Mouse (Mus musculus): ENCODE measurements around the gene Spg21. TPM values are rescaled to one million over a fixed set of nuclear protein-coding genes. Genes with fewer than 3 reads are reported as not detected.

The Spg21 gene
- 16.9 and 20.8 TPM in 2 replicates for total RNA-seq (2014; fragmentation: Nextera tagmentation)
- 28.4 and 29.9 TPM in 2 replicates for total RNA-seq (2017)

DNA sequence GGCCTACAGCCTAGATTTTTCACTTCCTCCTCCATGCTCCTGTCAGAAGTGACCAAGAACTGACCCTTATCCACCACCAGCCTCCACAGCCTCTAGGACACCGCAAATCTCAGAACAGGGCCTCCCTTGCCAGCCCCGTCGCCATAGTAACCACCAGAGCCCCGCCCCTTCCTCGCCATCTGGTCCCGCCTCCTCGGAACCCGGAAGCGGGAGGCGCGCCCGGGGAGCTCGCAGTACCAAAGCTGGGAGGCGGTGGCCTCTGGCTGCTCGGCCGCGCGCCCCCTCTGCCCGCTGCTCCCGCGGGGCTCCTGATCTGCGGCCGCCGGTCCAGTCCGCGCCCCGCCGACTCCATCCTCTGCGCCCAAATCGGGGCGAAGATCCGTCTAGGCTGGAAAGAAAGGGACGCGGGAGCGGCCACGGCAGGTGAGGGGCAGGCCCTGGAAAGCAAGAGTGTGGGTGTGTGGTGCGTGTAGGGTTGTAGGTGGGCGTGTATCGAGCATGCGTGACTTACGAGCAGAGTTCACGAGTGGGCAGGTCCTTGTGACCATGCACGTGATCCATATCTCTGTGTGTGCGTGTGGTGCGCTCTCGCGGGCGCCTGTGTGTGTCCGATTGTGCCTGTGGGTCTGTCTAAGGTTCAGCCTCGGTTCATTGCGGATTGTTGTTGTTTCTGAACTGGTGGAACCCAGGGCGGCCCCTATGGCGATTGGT lies at the start of gene Spg21:
Spg21 (plus strand) TSS at position 216 of the 711 bp plus-strand sequence.
- peak; percentile 94 for ATAC-seq (replicated peaks; ENCODE audit: low FRiP score, low TSS enrichment, poor library complexity, severe bottlenecking)

DNA sequence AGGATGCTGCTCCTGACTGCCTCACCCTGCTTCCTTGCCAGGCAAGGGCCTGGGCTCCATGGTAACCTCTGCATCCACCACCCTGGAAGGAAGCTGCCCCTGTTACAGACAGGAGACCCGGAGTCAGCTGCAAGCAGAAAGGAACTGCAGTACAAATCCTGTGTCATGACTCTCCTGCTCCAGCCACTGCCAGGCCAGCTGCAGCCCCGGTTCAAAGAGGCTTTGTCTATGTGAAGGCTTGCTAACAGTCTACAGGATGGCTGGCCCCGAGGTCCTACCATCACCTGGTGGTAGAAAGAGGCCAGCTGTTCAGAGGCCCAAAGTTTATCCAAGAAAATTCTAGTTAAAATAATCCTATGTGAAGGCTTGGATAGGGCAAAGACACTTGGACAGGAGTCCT lies 49.4 kb upstream of the Spg21 start:
- ATAC-seq (replicated peaks; ENCODE audit: low FRiP score, low TSS enrichment, poor library complexity, severe bottlenecking) = no peak

DNA sequence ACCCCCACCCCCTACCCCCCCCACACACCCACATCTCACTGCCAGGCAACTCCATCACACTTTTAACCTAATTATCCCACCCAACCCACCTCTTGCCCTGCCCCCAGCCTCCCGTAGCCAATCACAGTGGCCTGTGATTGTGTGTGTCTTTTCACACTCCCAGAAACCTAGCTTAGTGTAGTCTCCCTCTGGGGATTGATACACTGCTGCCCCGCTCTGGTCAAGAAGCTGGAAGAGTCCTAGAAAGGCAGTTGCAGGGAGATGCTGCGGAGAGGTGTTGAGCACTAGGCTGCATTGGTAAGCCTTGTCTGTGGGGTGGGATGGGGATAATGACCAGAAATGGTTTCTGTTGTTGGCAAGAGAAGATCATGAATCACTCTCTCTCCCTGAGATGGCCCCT lies 43.0 kb upstream of the Spg21 start:
- ATAC-seq (replicated peaks; ENCODE audit: low FRiP score, low TSS enrichment, poor library complexity, severe bottlenecking) = no peak

DNA sequence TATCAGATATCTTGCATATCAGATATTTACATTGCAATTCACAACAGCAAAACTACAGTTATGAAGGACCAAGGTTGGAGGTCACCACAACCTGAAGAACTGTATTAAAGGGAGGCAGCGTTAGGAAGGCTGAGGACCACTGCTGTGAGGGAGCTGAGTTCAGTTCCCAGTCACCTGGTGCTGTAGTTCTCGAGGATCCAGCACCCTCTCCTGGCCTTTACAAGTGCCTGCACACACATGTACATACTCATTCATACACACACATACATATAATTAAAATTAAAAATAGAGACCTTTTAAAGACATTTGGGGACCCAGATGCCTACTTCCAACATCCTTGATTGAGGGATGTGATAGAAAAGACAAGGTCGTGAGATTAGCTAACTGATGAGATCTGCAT lies 41.1 kb upstream of the Spg21 start:
- no peak for ATAC-seq (replicated peaks; ENCODE audit: low FRiP score, low TSS enrichment, poor library complexity, severe bottlenecking)

DNA sequence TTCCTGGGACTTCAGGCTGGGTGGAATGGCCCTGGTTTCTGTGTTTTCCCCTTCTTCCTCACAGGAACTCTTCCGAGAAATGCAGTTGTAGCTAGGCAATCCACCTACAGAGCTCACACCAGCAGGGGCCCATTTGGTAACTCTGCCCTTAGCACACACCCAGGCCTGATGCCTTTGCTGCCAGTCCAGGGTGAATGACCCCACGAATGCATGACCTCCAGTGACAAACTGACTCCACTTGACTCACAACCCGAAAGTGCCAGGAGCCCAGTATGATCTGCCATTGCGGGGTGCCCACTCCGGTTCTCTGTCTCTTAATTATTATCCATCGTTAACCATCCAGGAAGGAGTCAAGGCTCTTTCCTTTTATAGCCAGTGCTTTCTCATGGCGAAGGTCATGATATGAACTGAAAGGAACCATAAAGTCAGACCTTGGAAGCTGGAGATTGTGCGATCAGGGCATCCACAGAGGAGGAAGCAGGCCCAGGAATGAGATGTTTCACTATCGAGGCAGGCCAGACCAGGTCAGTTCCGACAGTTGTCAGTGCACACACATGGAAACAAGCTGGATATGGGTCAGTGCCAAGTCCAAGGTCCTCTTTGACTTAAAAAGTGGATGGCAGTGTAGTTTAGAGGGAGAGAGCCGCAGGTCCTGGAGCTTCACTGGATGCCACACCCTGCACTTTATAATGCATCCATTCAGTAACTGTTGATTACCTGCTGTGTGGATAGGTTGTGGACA lies 37.8 kb upstream of the Spg21 start, which contains the start of gene Slc51b:
Slc51b (minus strand) TSS at position 196 of the 742 bp plus-strand sequence.
- no peak for ATAC-seq (replicated peaks; ENCODE audit: low FRiP score, low TSS enrichment, poor library complexity, severe bottlenecking)

DNA sequence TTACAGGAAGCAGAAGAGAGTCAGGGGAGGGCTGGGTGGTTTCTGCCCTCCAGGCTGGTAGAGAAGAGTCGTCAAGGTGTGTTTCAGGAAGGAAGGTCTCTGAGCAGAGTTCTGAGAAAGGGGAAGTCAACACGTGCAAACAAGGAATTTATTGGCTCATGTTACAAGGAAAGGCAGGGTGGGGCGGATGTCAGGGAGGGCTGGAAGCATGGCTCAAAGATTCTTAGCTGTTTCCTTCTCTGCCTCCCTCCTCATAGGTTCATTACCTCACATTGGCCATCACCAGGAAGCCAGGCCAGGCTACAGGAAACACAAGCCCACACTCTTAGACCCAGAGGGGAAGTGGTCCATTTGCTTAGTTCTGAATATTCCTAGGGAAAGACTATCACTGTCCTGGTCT lies 36.4 kb upstream of the Spg21 start:
- ATAC-seq (replicated peaks; ENCODE audit: low FRiP score, low TSS enrichment, poor library complexity, severe bottlenecking) = no peak

DNA sequence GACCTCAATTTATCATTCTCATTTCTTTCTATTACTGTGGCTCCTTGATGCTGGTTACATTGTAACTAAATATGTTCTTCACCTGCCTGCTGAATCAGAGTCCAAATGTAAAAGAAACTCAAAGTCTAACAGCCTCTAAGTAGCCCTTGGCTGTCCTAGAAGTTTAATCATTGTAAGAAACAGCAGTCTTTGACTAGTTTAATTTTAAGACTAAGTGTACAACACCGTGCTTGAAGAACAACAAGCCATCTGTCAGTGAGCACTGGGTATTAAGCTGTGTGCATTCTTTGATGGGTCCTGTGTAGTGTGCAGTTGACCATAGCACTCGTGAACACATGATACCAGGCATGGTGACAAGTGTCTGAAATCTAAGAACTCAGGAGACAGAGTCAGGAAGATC lies 33.2 kb upstream of the Spg21 start:
- ATAC-seq (replicated peaks; ENCODE audit: low FRiP score, low TSS enrichment, poor library complexity, severe bottlenecking) = no peak

DNA sequence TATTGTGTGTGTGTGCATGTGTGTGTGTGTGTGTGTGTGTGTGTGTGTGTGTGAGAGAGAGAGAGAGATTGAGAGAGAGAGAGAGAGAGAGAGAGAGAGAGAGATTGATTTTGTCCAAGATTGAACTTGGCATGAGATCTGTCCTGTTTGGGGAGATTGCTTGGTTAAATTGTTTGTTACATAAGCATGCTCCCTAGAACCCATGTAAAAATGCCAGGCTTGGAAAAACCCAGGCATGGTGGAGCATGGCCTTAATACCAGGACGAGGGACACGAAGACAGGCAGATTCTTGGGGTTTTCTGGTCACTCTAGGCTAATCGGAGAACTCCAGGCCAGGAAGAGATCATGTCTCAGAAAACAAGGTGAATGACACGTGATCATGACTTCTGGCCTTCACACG lies 32.7 kb upstream of the Spg21 start:
- no peak for ATAC-seq (replicated peaks; ENCODE audit: low FRiP score, low TSS enrichment, poor library complexity, severe bottlenecking)

DNA sequence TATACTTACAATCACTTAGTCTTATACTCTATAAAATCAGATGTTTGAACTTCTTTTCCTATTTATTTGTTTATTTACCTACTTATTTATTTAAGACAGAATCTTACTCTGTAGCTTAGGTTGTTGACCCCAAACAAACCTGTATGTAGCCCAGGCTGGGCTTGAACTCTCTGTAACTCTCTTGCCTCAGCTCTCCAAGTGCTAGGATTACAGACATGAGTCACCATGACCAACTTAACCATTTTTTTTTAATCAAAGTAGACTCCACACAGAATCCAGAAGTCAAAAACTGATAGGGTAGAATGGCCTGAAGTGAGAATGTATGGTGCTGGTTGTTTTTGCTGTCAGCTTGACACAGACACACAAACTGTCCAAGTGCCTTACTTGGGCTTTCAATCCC lies 30.3 kb upstream of the Spg21 start:
- ATAC-seq (replicated peaks; ENCODE audit: low FRiP score, low TSS enrichment, poor library complexity, severe bottlenecking) = no peak

DNA sequence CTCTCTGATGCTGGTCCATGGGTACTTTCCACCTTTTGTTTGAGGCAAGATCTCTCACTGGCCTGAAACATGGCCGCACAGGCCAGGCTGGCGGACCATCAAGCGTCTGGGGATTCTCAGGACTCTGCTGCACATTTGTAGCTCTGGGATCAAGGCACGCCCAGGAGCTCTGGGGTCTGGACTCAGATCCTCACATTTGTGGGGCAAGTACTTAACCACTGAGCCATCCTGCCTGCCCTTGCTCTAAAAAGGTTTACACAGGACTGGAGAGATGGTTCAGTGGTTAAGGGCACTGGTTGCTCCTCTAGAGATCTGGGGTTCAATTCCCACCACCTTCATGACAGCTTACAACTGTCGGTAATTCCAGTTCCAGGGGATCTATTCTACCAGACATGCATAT lies 29.8 kb upstream of the Spg21 start:
- no peak for ATAC-seq (replicated peaks; ENCODE audit: low FRiP score, low TSS enrichment, poor library complexity, severe bottlenecking)

DNA sequence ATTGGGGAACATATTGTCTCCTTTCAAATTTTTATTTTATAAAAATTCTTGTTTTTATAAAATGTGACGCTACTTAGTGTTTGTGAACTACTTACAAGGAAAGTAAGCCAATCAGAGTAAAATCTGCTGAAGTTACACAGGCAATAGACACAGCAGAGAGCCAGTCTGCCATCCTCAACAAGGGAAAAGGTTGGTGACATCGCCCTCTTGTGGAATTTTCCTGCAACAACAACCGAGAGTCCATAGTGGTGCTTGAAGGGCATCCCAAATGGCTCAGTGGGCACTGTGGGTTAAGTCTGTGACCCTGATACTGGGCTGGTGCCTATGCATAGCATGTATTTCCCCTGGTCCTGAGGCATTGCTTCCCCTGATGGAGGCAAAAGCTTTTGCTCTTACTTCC lies 28.5 kb upstream of the Spg21 start:
- peak; percentile 56 for ATAC-seq (replicated peaks; ENCODE audit: low FRiP score, low TSS enrichment, poor library complexity, severe bottlenecking)

DNA sequence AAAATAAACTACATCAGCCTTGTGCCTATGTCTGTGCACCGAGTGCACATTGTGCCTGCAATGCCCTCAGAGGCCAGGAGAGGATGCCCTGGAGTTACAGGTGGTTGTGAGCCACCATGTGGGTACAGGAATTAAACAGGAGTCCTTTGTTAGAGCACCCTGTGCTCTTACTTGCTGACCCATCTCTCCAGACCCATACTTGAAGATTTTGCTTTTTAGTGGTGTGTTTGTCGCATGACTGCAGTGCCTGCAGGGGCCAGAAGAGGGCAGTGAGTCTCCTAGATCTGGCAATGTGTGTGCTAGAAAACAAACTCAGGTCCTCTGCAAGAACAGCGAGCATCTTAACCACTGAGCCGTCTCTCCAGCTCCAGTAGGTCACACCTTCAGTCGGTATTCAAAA lies 26.6 kb upstream of the Spg21 start:
- ATAC-seq (replicated peaks; ENCODE audit: low FRiP score, low TSS enrichment, poor library complexity, severe bottlenecking) = peak; percentile 66

DNA sequence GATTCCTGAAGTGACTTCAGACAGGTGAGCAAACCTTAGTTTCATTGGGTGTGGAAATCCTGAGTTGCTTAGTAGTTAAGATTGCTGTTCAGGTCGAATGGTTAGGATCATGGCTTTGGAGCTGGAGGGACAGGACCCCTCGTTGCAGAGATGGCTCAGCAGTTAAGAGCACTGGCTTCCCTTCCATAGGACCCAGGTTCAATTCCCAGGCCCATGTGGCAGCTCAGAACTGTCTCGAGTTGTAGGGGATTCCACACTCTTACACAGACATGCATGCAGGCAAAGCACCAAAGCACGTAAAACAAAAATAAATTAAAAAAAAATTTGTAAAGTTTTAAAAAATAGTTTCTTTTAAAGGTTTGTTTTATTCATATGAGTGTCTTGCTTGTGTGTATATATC lies 25.5 kb upstream of the Spg21 start:
- no peak for ATAC-seq (replicated peaks; ENCODE audit: low FRiP score, low TSS enrichment, poor library complexity, severe bottlenecking)

DNA sequence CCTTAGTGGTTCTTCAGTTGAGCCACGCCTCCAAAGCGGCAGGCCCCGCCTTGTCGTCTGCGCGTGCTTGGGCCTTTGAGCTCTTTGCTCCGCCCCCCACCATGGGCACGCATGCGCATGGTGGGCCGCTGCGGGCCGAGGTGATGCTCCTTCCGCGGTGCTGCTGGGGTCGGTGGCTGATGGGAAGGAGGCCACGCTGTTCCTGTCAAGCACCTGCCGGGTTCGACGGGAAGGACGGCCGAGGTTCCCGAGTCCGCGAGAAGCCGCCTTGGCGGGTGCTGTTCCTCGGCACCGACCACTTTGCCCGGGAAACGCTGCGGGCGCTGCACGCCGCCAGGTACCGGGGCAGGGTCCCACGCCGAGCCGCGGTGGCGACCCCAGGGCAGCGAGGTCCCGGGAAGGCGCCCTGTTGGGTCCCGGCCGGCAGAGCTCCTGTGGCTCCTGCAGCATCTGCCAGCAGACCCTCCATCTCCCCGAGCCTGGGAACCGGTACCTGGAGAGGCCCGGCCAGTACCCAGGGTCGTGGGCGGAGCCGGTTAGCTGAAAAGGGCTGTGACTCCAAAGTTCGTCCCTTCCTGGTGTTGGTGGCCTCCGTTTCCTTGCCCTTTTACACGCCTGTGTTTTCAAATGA lies 25.0 kb upstream of the Spg21 start, which contains the start of gene Mtfmt:
Mtfmt (plus strand) TSS at position 112 of the 631 bp plus-strand sequence.
- peak; percentile 94 for ATAC-seq (replicated peaks; ENCODE audit: low FRiP score, low TSS enrichment, poor library complexity, severe bottlenecking)

DNA sequence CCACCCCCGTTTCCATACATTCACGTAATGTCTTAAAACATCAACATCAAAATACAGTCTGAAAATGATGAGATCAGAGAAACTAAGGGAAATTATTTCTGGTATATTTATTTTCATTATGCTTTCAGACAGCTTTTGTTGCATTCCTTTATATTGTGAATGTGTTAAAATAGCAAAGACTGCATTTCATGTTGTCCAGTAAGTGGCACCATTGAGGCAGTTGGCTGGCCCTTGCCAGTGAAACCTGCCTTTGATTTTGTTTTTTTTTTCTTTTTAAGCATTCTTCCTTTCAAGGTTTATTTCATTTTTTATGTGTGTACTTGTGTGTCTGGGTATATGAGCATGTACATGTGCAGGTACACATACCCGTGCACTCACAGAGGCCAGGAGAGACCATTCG lies 16.1 kb upstream of the Spg21 start:
- ATAC-seq (replicated peaks; ENCODE audit: low FRiP score, low TSS enrichment, poor library complexity, severe bottlenecking) = no peak

DNA sequence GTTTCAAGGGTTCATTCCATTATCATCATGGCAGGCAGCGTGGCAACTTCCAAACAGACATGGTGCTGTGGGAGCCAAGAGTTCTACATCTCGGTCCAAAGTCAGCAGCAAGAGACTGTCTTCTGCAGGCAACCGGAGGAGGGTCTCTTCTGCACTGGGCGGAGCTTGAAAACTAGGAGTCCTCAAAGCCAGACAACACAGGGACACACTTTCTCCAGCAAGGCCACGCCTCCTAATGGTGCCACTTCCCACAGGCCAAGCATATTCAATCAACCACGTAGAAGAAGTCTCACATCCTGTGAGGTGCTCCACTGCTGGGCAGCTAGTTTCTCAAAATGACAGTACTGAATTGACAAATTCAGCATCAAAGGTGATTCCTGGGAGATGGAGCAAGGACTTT lies 12.8 kb upstream of the Spg21 start:
- no peak for ATAC-seq (replicated peaks; ENCODE audit: low FRiP score, low TSS enrichment, poor library complexity, severe bottlenecking)

DNA sequence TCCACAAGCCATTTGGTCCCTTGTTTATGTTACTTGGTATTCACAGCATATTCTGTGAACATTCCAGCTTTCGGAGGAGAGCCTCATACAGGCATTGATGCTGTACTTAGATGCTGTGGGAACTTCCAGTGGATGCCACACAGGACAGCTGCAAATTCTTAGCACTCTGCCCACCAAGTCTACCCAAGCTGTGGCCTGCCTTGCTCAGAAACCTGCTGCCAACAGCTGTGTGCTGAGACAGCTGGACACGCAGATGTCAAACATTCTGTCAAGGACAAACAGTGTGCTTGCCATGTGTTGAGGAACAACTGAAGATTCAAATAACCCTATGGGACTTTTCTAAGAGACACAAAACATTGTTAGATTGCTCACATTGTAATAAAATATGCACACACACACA lies 1.8 kb upstream of the Spg21 start:
- no peak for ATAC-seq (replicated peaks; ENCODE audit: low FRiP score, low TSS enrichment, poor library complexity, severe bottlenecking)

DNA sequence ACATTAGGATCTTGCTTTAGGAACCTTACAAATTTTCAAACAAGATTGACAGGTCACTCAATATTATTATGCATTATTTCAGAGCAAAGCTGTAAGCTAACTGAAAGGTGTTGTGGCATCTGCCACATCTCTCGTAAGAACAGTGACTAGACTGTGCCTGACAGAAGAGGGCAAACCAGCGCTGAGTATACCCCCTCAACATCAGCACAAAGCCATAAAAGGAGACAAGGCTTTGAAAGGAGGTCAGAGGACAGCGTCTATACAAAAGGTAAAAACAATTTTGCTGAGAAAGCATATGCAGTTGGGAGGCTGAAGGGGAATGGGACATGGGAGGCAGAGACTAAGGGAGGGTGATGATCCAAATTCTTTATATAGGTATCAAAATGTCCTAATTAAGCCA lies 549 bp upstream of the Spg21 start:
- no peak for ATAC-seq (replicated peaks; ENCODE audit: low FRiP score, low TSS enrichment, poor library complexity, severe bottlenecking)

DNA sequence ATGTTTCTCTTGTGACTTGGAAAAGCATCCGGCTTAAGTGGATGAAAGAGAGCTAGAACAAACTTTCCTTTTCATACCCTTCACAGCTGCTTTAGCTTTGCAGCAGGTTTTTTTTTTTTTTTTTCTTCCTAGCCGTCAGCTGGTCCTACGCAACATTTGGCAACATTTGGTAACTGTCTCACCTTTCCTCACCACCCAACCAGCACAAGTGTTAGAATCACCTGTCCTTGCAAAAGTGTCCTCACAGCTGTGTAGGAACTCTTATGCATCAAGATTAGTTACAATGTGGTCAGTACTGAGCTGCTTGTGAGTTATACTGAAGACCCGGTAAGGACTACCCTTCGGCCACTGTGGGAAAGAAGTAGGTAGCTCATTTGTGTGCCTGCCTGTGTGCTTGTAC lies 1.8 kb downstream of the Spg21 start:
- ATAC-seq (replicated peaks; ENCODE audit: low FRiP score, low TSS enrichment, poor library complexity, severe bottlenecking) = no peak

DNA sequence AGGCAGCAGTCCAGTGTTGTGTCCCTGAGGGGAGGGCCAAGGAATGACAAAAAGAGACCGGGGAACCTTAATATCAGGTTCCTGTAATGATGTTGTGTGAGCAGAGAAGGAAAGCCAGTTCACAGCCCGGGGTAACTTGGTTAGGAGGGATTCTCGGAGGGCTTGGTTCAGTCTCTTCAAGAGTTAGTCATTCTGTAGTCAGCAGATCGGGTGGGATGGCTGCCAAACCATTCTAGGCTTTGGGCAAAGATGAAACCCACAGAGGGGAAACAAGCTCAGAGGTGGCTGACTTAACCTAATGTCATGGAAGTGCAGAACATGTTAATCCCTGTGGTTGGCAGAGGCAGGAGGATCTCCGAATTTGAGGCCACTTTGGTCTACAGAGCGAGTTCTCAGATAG lies 3.4 kb downstream of the Spg21 start:
- no peak for ATAC-seq (replicated peaks; ENCODE audit: low FRiP score, low TSS enrichment, poor library complexity, severe bottlenecking)

DNA sequence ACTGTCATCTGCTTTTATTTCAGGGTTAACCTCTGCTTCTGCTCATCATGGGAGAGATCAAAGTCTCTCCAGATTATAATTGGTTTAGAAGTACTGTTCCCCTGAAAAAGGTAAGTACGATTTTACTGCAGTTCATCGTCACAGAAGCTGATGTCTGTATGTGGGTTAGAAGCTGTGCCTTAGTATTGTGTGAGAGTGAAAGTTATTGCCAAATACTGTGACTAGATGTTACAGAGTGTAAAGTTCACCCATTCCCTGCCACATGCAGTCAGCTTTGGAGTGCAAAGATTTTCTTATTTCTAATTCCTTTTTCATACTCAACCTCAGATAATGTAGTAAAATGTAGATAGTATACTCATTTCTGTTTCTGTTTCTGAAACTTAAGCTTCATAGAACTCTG lies 4.5 kb downstream of the Spg21 start:
- no peak for ATAC-seq (replicated peaks; ENCODE audit: low FRiP score, low TSS enrichment, poor library complexity, severe bottlenecking)

Measured in megakaryocyte-erythroid progenitor cell, adult 5-6 weeks (primary cell).